Mouse (Mus musculus): ENCODE data around the gene Ski.

Gene Ski

DNA sequence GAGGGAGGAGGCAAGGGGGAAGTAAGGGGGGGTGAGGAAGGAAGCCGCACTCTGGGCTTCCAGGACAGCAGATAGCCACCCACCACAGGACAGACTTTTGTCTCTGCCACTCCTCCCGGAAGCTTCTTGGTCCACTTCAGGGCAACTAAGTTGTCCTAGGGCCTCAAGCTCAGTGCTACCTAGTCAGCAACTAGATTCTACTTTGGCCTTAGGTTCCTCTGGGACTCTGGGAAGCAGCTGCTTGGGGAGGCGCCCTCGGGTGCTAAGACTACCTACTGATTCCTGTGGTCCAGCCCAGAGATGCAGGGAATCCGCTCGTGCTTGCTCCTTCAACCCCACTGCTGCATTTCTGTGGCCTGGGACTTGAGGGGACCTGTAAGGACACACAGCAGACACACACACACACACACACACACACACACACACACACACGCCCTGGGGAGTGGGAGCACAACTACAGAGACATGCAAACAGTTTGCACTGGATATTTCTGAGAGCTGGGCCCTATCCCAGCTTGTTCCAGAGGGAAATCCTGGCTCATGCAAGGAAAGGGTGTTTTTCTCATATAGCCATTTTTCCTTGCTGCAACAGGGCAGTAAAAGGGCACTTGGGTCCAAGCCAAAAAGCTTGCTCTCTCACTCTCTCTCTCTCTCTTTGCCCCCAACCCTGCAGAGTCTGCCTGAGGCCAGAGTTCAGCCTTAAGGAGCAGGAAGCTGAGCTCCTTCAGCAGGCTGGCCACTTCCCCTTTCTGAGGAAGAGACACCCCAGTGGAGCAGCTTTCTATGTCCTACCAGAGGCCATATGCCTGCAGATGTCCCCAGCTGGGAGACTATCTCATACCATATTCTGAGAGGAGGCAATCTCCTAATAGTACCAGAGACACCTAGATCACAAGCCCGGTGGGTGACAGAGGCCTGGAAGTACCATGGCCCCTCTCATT, 12.2 kb upstream of the Ski start:
- no peak for DNase-seq

DNA sequence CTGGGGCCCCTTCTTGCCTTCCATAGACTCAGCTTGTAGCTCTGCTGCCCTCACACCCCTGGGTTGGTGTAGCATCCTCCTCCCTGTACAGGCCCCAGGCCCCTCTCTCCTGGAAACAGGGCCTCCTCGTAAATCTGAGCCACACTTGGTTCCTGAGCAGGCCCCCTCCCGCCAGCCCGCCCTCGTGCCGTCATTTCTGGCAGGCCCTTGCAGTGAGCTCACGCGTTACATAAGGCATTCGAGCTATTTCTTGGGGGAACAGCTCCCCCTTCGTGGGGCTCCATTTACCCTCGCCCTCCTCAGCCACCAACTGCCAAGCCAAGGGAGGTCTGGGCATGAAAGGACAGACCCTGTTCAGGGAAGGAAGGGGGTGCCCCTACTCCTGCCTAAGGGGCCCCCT, 11.5 kb upstream of the Ski start:
- no peak for DNase-seq

DNA sequence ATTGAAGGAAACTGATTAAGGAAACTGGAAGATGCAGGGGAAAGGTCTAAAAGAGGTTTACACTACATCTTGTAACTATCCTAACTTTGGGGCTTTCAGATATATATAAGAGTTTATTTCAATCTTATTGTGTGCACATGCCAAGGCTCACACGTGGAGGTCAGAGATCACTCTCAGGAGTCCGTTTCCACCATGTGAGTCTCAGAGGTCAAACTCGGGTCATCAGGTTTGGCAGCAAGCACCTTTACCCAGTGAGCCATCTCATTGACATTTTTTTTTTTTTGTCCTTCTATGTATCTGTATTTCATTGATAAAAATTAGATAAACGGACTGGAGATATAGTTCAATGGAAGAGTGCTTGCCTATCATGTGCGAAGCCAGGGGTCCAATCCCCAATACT, 6.1 kb upstream of the Ski start:
- no peak for DNase-seq

DNA sequence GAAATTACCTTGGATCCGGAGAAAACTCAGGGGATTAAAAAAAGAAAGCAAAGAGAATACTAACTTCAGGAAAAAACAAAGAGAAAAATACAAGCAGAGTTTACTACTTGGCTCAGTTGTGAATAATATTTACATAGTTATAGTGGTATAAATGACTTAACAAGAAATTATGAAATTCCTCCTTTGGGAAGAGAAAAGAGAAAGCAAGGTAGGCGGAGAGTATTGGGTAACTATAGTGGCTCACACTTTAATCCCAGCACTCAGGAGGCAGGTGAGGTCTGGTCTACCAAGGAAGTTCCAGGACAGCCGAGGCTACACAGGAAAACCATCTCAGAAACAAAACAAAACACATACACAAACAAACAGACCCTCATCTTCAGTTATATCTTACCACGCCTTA, 5.6 kb upstream of the Ski start:
- no peak for DNase-seq

DNA sequence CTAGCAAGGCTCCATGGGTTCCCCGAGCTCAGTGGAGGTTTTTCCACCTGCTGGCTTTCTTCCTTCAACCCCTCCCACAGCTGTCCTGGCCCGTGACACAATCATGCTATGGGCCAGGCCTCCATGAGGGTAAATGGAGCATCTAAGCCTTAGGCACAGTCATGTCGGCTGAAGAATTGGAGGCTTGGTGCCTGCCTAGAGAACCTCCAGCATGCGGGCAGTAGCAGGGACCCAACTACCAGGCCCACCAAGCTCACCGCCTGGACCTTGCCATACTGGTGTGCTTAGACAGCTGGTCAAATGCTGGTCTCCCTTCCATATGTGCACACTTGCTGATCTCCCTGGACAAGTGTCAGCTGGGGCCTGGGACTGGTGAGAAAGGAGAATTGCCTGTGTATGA, 3.5 kb upstream of the Ski start:
- DNase-seq, result no peak

DNA sequence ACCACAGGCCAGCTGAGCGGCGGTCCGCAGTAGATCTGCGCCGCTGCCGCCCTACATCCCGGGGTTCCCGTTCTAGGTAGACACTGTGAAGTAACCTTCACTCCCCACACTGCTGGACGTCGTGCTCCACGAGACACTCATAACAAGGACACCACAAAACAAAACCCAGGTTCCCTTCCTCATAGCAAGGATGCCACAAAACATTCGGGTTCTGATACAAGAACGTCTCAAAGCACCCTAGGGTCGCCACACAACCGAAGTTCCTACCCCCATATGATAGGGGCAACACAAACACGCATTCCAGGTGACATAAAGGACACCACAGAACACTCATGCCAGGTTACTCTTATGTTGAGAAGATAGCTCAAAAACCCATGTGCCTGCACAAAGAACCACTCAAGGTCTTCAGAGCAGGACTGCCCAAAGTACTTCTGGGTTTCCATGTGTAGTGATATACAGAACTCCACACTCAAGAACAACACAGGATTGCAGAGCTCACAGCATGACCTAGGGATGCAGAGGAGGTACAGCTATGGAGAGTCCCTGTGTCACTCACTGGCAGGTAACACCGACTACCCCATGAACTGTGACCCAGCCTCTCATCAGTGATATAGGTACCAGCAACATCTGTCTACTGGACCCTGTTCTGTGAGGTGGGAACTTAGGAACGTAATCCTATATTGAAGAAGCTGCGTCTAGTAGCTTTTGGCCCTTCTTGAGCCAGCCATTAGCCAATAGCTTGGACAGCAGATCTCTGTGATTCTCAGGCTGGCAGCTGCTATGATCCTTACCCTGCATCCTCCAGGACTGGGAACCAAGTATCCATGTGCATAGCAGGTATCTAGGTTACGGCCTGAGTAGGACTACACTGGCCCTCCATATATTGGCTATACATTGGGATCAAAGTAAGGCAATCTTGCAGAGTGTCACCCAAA, 1.5 kb upstream of the Ski start:
- DNase-seq, result no peak

DNA sequence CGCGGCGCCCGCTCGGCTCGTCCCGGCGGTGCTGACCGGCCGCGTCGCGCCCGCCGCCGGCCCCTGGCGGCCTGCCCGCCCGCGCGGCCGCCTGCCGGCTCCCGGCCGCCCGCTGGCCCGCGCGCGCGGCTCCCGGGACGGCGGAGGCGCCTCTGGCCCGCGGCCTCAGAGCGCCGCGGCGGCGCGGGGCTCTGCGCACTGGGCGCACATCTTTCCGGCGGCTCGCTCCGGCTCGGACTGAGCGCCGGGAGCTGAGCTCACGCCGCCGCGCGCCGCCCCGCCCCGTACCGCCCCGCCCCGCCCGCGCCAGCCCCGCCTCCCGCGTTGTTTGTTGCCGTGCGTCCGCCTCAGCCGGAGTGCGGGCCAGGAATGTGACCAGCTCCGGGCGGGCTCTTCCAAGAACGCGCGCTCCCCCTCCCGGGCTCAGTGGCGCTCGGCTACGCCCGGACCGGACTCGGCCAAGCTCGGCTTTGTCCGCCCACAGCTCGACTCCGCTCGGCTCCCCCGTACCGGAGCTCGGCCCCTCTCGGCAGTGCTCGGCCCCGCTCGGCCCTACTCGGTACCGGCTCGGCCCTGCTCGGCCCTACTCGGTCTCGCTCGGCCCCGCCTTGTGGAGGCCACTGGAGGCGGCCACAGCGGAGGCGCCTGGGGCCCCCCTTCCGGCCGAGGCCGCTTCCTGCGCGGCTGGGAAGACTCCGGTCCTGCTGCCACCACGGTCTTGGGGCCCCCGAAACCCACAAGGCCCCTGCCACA, 625 bp upstream of the Ski start:
- DNase-seq, result peak; percentile 99 to 100

DNA sequence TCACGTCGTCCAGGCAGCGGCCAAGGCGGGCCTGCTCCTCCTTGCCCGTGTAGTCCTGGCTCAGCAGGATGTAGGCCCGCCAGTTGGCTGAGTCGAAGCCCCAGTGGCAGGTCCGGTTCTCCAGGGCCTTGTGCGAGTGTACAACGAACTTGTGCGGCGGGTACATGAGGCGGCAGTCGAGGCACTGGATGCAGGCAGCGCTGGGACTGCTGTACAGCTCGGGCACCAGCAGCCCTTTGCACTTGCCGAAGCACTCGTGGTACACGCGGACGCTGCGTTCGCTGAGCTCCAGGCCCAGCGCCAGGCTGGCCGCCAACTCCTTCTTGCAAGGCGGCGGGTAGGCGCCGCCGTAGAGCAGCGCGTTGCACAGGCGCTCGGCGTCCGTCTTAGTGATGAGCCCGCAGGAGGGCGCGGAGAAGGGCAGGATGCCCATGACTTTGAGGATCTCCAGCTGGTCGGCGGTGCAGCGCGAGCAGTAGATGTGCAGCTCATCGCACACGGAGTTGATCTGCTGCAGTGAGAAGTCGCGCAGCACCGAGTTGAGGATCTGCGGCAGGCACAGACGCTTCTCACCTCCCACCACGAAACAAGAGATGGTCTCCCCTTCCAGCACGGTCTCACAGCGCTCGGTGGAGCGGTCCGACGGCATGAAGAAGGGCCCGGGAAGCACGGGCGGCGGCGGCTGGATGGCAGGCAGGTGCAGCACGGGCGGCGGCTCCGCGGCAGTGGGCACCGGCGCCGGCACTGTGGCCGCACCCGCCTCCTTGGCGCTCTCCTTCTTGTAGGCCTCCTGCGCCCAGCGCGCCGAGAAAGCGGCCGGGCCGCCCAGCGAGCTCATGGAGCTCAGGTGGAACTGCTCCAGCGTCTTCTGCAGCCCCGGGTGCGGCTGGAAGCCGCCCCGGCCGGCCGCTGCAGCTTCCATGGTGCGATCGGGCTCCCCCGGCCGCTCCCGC, 517 bp downstream of the Ski start:
- peak; percentile 52 to 64 for DNase-seq

DNA sequence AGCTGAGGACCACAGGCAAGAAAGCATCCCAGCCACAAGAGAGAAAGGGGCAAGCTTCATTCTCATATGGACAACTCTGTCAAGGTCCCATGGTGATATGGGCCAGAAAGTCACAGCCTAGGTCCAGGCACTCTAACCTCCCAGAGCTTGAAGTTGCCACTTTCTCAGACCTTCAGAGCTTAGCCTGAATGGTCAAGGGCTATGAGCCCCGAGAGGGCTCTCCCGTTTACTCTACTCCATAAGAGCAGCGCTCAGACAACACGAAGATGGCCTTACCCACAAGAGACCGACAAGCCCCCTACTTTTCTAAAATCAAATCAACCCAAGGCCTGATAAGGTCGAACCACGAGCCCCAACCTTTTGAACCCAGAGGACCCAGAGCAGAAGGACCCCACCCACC, 1.3 kb downstream of the Ski start:
- no peak for DNase-seq

DNA sequence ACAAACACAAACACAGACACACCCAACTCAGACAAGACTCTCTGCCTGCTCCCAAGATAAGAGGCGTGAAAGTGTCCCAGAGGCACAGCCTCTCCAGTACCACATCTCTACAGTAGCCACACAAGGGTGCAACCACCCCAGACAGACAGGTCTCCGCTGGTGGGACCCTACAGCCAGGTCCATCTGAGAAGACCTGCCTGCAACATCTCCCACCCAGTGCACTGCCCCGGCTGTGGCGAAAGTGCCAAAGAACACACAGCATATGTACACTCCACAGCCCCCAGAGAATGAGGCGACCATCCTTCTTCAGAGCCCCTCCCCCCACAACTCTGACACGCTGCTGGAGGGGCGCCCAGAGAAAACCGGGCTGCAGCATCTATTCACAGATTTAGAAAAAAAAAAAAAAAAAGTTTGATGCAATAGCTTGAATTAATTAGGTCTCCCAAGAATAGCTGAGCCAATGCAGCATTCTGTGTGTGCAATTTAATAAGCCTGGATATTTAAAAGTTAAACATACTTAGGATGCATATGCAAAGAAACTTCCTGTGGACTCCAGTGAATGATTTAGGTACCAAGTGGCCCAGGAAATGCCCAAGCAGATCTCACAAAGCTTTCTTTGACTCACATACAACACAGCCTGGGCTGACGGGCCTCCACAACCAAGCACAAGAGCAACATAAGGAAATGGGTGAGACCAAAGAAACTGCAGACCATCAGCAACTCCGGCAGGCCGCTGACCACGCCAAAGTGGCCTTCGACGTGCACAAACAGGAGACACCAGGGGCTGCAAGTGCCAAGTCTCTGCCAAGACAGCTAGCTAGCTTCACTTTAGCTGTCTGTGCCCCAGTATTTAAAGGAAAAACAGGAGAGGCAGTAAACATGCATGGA, 1.9 kb downstream of the Ski start:
- DNase-seq, result peak in 1 of 2 experiments; percentile 22

DNA sequence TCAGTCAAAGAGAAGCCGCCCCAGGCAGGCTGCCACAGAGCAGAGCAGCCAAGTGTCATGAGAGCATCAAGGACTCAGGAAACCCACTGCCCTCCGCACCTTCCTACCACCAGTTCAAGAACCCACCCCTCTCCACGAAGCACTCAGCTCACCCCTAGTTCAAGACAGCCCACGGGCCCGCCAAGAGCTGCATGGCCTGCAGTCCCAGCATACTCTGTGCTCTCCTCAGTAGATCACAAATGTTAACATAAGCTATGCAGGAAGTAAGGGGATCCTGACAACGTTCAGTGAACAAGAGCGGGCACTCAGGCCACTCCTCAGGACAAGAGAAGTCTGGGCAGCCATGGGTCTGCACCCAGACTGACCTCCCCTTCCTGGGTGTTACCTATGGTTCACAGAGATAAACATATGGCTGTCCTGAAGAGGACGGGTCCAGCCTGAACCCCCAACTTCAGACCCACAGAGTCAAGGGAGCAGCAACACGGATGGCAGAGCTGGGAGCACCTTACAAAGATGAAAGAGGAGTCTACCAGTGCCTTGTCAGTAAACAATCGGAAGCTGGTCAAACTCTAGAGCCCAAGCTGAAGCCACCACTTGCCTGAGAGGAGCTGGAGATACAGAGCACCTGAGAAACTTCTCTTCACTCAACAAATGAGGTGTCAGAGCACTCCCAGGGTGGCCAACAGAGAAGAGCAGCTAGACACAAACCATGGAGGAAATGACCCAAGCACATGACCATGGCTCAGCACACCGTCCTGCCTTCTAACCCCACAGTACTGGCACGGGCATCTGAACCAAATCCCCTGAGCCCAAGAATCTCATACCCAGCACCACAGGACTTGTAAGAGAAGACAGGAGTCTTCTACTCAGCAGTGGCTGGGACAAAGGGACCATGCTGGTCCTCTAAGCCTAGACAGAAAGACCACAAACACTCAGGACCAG, 2.9 kb downstream of the Ski start:
- DNase-seq, result no peak

DNA sequence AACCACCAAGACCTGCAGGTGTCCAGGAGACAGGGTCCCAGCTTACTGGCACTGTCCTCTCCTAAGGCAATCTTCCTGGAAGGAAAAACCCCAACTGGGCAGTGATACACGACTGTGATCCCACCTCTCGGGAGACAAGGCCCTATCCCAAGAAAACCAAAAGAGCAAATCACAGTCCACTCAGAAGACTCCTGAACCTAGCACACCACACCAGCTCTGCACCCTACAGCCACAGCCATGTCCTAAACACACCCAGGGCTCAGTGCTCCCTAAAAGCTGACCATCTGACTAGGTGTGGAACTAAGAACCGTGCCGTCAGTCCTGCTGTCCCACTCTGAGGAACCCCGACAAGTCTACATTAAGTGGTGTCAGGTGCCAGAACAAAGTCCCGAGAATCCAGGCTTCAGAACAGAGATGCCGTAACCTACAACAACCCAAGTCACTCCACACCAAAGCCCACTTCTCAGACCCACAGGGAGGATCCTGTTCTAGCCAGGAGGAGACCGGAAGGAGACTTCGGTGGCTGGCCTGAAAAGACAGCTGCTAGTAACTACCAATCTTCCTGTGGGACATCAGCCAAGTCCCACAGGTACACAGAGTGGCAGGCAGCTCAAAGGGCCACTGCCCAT, 4.2 kb downstream of the Ski start:
- DNase-seq, result no peak

DNA sequence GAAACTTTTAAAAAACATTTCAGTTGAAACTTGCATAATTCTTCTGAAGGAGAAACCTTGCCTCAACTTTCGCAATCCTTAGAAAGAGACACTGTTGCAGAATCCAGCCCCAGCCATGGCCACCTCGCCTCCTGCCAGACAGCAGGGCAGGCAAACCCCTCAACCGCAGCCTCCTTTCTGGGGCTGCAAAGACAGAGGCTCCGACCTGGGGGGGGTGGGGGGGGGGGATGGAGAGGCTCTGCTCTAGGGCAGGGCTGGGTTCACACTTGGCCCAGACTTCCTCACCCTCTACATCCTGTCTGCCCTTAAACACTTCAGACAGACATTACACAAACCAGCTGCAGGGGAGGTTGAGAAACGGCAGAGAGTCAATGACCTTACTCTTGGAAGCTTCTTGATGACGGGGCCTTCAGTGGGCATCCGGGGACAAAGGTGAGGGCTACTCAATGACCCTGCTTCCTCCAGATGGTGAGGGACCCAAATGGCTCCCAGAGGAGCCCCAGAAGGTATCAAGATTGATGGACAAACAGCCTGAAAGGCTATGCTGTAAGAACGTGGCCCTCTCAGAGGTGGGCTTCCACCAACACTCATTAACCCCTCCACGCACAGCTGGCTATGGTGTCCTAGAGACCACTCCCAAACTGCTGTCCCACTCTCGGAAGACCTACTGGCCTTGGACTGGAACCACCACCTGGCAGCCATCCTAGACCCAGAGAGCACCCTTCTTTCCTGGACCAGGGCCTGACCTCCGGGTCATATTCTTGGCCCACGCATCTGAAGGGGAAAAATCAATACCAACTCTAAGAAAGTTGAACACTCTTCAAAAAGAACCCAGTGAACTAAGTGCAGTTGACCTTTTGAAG, 4.9 kb downstream of the Ski start:
- no peak for DNase-seq

DNA sequence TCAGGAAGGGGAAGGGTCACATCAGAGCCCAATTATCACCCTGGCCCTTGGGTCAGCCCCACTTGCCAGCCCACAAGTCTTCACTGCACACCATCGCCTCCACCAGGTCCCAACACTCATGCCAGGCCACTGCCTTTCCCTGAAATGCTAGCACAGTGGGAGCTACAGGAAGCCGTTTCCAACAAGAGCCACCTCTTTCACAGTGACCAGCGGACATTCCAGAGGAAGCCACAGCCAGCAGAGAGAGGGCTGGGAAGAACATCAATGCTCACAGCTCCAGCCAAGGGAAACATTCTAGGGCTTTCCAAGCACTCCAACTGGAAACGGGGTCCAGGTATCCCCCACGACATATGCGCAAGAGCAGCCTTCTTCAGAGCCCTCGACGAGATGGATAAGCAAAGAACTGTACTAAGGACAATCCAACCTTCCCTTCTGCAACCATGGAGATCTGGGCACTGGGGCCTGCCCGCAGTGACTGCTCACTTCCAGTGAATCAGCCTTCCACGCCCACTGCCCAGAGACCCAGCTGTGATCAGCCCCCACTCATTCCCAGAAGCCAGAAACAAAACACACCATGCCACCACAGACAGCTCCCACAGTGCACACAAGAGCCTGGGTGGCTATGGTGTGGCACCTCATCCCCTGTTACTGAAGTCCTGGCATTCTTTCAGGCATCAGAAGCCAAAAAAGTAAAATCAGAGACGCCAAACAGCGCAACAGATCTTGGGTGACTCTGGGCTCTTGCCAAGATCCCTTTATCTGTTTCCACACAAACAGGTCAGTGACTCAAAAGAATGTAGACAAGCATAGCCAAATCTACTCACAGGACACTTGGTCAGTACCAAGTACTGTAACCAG, 6.4 kb downstream of the Ski start:
- DNase-seq, result no peak

DNA sequence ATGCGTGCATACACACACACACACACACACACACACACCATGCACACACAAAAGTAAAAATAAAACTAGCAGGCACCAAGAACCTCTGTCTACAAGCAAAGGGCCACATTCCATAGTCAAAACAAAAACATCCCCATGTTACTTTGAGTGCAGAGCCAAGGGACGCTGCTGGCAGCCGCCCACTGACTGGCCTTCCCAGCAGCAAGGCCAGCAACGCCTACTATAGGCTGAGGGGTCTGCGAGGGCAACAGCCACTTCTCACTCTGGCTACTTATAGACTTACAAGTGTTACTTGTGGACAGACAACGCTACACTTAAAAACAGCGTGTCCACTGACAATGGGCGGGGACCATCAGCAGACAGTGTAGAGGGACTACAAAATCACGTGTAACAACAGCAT, 7.2 kb downstream of the Ski start:
- DNase-seq, result no peak

DNA sequence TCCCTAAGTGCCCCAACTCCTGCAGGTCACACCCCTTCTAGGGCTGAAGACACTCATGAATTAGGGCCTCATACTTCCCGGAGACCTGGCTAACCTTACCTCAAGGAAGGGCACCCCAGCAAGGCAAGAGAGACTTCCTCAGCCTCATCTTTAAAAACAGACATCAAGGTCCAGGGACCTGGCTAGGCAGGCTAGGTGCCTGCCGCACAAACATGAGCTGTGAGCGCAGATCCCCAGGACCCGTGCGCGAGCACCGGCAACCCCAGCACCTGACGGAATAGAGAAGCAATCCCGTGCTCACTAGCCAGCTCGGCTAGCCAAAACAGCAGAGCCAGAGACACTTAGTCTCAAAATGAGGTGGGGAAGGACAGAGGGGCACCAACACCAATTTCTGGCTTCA, 7.6 kb downstream of the Ski start:
- DNase-seq, result no peak

DNA sequence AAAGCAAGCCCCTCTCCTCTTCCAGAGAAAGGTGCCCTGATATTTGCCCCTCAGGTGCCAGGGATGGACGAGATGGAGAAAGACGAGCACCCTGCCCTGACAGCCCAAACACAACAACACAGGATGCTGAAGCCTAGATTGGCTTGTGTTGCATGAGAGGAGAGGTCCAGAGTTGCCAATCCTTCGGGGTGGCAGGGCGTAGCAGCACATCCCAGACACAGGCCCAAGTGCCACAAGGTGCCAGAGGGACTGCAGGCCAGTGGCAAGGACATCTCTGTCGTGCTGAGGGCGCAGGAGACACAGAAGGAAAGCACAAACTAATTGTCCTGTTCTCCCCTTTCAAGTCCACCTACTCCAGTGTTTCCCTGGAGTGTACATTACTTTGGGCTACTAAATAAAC, 8.2 kb downstream of the Ski start:
- no peak for DNase-seq

All from spleen, adult 18-20 months (tissue).